Comparison of ENCODE assay signal across 8 mouse cellular contexts in the genomic region with DNA sequence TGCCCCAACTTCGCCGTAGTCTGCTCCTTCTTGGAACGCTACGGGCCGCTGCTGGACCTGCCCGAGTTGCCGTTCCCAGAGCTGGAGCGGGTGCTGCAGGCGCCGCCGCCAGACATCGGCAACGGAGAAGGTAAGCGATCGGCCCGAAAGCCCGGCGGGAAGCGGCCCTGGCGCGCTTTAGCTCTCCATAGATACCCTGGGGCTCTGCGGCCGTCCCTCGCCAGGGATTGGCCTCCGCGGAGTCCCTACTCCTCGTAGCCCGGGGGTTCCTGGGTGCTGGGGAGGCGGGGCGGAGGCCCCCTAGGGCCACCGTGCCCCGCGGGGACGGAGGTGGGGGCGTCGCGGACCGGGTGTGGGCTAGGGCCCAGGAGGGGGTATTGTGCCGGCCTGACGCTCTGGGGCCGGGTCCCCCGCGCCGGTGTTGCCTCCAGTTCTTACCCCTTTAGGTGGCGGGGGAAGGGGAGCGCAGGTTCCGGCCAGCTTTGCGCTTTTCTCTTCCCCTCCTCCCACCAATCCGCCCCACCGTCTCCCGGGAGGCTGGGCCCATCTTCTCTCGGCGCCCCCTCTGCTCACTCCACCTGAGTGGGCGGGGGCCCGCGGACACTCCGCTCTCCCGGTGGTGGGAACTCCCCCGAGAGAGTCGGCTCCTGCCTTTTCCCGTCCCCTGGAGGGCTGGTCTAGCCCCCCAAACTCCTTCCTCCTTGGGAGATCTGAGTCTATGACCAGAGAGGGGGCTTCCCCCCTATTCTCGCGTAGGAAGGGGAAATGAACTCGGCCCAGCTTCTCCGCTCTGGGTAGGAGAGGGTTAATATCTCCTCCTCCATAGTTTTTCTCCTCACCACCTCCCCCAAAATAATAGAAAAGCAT. TPM values are rescaled to one million over a fixed set of nuclear protein-coding genes. Genes with fewer than 3 reads are reported as not detected.
DNase-seq lines count a peak whose midpoint lies in the region; ATAC-seq and TF ChIP-seq lines count a peak whose summit lies in the region.

No protein-coding gene starts in this region.

- intact Hi-C loops in gastrocnemius, adult 2 months (cut with DNase I) = loop anchor here (1.0 to 5.0 kb wide), 6 partner anchors 42 to 155 kb away; a partner anchor contains a TSS
- intact Hi-C loops in left cerebral cortex, postnatal 10 days (cut with DNase I) = loop anchor here (5.0 kb wide), 4 partner anchors 77 to 153 kb away; a partner anchor contains a TSS

- H3K4me3 ChIP-seq in gastrocnemius, adult 2 months = peak overlapping the region; percentile 86
- peak overlapping the region; percentile 86 for H3K4me3 ChIP-seq in hindbrain, embryonic 16.5 days (ENCODE audit: low read length)
- H3K4me3 ChIP-seq in megakaryocyte, embryonic 14.5 days (replicated peaks) = peak overlapping the region; percentile 97

- H3K9me3 ChIP-seq in hindbrain, embryonic 16.5 days (ENCODE audit: control insufficient read depth, low read length) = no peaks in the 10 kb centered on the region
- H3K9me3 ChIP-seq in megakaryocyte, embryonic 14.5 days = peaks cover 3% of the 10 kb centered on the region

- H3K27ac ChIP-seq in gastrocnemius, adult 2 months = peak overlapping the region; percentile 98
- peak overlapping the region; percentile 97 for H3K27ac ChIP-seq in hindbrain, embryonic 16.5 days (ENCODE audit: low read depth, low read length)

- TF ChIP-seq CTCF in gastrocnemius, adult 2 months (IDR thresholded peaks at IDR 0.05) = no peak

- peak; percentile 10 for ATAC-seq in activated CD4-positive, CD25-positive, alpha-beta regulatory T cell, adult 4 months
- ATAC-seq in hindbrain, embryonic 16.5 days = peak; percentile 18

- peak overlapping the region; percentile 77 for H3K4me2 ChIP-seq in hindbrain, embryonic 16.5 days (ENCODE audit: low read length)

- H3K9ac ChIP-seq in hindbrain, embryonic 16.5 days (ENCODE audit: low read depth, low read length) = peak overlapping the region; percentile 99

- peaks cover 9% of the 10 kb centered on the region for H3K4me1 ChIP-seq in hindbrain, embryonic 16.5 days (ENCODE audit: control insufficient read depth, insufficient read depth, low read depth, low read length)
- H3K4me1 ChIP-seq in megakaryocyte, embryonic 14.5 days = peaks cover 37% of the 10 kb centered on the region

- under 1% methylated on average over 40 of the region's 65 CpGs for WGBS in hindbrain, embryonic 16.5 days

- no peaks in the 10 kb centered on the region for H3K36me3 ChIP-seq in hindbrain, embryonic 16.5 days (ENCODE audit: control insufficient read depth, insufficient read depth, low read length)
- H3K36me3 ChIP-seq in megakaryocyte, embryonic 14.5 days (replicated peaks; ENCODE audit: low read length) = peaks cover 14% of the 10 kb centered on the region

- H3K27me3 ChIP-seq in hindbrain, embryonic 16.5 days (replicated peaks; ENCODE audit: control insufficient read depth, insufficient read depth, low read length) = no peaks in the 10 kb centered on the region
- no peaks in the 10 kb centered on the region for H3K27me3 ChIP-seq in megakaryocyte, embryonic 14.5 days (replicated peaks)

- peak; percentile 37 to 53 for DNase-seq in cerebellum, postnatal 36 days
- DNase-seq in gastrocnemius, adult 2 months = peak; percentile 64
- DNase-seq in left cerebral cortex, postnatal 10 days (ENCODE audit: extremely low spot score in 1 of 2, low spot score in 2 of 2) = peak; percentile 31 to 79
- peak; percentile 57 for DNase-seq in right cerebral cortex, postnatal 14 days
- DNase-seq in urinary bladder, postnatal 4 days (ENCODE audit: low spot score in 2 of 2) = peak; percentile 47 to 63

RNA-seq across cellular contexts. Expression of a gene that starts 0.5 kb away (rescaled TPM):
- polyA plus RNA-seq in activated CD4-positive, CD25-positive, alpha-beta regulatory T cell, adult 4 months (2017; shearing (Covaris generic)) = 10 to 100 TPM; 27.1 to 27.3 TPM
- total RNA-seq in gastrocnemius, adult 2 months (2021) = 10 to 100 TPM; 14.1 to 16.0 TPM
- polyA plus RNA-seq in hindbrain, embryonic 16.5 days (2015; fragmentation: Nextera tagmentation; extraction: Ambion mirVana) = 23.0 and 25.0 TPM in 2 replicates
- 10 to 100 TPM; 36.6 to 38.0 TPM for total RNA-seq in left cerebral cortex, postnatal 10 days (2021)
- 2.4 and 10.3 TPM in 2 replicates for polyA plus RNA-seq in megakaryocyte, embryonic 14.5 days (2012; ENCODE audit: insufficient read depth, low replicate concordance)

RNA-seq across cellular contexts. Expression of a gene that starts 0.9 kb away (rescaled TPM):
- polyA plus RNA-seq in activated CD4-positive, CD25-positive, alpha-beta regulatory T cell, adult 4 months (2017; shearing (Covaris generic)) = 10 to 100 TPM; 42.2 to 46.9 TPM
- total RNA-seq in gastrocnemius, adult 2 months (2021) = 100 to 1,000 TPM; 113 to 130 TPM
- polyA plus RNA-seq in hindbrain, embryonic 16.5 days (2015; fragmentation: Nextera tagmentation; extraction: Ambion mirVana) = 56.7 and 61.8 TPM in 2 replicates
- total RNA-seq in left cerebral cortex, postnatal 10 days (2021) = 10 to 100 TPM; 24.7 to 24.8 TPM
- polyA plus RNA-seq in megakaryocyte, embryonic 14.5 days (2012; ENCODE audit: insufficient read depth, low replicate concordance) = 6.3 TPM in 1 of 2 replicates, not detected in the other

Comparison
In these comparisons a context has a peak if more than half of its experiments do, and no peak if none do; other contexts are left out.
1. Peak in every context shown above with its lines: DNase-seq, ATAC-seq, H3K4me3 ChIP-seq and H3K27ac ChIP-seq.